Mouse (Mus musculus): ENCODE results near the gene Gm13279. TPM values are rescaled to one million over a fixed set of nuclear protein-coding genes. Genes with fewer than 3 reads are reported as not detected.

Gm13279 gene
- polyA plus RNA-seq, 1 experiment from 2014 or later: not detected

DNA sequence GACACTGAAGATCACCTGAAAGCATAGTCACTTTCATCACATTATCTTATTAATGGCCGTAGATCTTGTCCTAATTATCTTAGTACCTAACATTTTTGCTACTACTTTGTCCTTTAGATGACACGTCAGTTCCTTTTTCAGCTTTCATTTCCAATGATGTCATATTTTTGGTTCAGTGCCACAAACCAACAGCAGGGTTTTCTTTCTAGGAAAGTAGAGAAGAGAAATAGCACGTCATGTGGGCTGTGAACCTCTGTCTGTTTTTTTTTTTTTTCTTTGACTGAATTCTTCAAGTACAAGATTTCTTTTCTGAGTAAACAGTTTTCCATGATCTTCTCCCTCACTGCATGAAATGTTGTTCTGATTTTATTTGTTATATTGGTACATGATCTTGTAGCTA is 42.9 kb downstream of the Gm13279 start:
- no peak overlapping the region for H3K4me3 ChIP-seq (ENCODE audit: low read depth, low read length)
- no peaks in the 10 kb centered on the region for H3K9me3 ChIP-seq (ENCODE audit: low read depth, low read length)
- WGBS: 50% methylated on average over 3 of the region's 3 CpGs
- no peak for ATAC-seq (ENCODE audit: insufficient read depth)
- no peak for DNase-seq
- H3K4me1 ChIP-seq (ENCODE audit: insufficient read depth): no peaks in the 10 kb centered on the region
- H3K9ac ChIP-seq: no peak overlapping the region
- no peak for TF ChIP-seq CTCF (IDR thresholded peaks at IDR 0.05; ENCODE audit: low read depth)
- H3K27me3 ChIP-seq (ENCODE audit: insufficient read depth, low read length): no peaks in the 10 kb centered on the region
- H3K36me3 ChIP-seq (ENCODE audit: insufficient read depth): no peaks in the 10 kb centered on the region
- no peak overlapping the region for H3K4me2 ChIP-seq
- H3K27ac ChIP-seq (ENCODE audit: low read depth): no peak overlapping the region

DNA sequence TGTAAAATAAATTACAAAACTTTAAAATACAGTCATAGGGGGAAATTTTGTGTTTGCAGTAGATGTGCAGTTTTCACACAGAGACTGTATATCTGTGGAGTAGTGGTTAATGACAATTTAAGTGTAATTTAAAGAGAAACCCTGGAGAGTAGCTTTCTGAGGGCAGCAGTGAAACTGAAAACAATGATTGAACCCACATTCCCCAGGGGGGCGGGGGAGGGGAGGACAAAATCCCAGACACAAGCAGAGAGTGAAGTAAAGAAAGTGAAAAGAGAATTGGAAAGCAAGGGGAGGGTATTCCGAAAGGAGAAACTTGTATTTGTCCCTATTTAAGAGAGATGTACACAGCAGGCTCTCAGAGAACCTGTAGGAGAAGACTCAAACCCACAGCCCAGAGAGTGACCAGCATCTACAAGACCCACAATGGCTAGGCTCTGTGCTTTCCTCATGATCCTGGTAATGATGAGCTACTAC is 44.3 kb downstream of the Gm13279 start, which contains the start of gene Ifna4:
Gene Ifna4 (plus strand): TSS at position 424 of the 474 bp plus-strand sequence.
- no peaks in the 10 kb centered on the region for H3K9me3 ChIP-seq (ENCODE audit: low read depth, low read length)
- 41% methylated on average over 2 of the region's 2 CpGs for WGBS
- TF ChIP-seq CTCF (IDR thresholded peaks at IDR 0.05; ENCODE audit: low read depth): no peak

DNA sequence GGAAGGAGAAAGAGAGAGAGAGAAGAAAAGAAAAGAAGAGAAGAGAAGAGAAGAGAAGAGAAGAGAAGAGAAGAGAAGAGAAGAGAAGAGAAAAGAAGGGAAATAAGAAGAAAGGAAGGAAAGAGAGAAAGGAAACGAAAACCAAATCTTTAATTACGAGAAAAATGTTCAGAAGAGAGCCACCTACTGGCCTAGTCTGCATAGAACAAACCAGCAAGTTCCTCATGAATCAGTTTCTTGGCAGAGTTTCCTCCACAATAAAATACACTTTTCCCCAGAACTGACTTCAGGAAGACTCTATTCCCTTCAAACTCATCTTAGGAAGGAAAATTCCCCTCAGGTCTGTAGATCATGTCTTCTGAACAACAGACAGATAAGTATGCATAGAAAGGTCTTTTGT is 48.1 kb downstream of the Gm13279 start:
- 34% methylated on average over 2 of the region's 2 CpGs for WGBS
- no peak for DNase-seq
- Histone ChIP-seq H3K27me3 (ENCODE audit: insufficient read depth, low read length) (no peaks in the 10 kb centered on the region), H3K4me2 (no peak overlapping the region), H3K4me3 (ENCODE audit: low read depth, low read length) (no peak overlapping the region), H3K36me3 (ENCODE audit: insufficient read depth) (no peaks in the 10 kb centered on the region), H3K27ac (ENCODE audit: low read depth) (no peak overlapping the region), H3K9ac (no peak overlapping the region), H3K9me3 (ENCODE audit: low read depth, low read length) (no peaks in the 10 kb centered on the region), H3K4me1 (ENCODE audit: insufficient read depth) (no peaks in the 10 kb centered on the region)
- TF ChIP-seq CTCF (IDR thresholded peaks at IDR 0.05; ENCODE audit: low read depth): no peak
- ATAC-seq (ENCODE audit: insufficient read depth): no peak

More for the DNA sequence above, 44.3 kb downstream of the Gm13279 start, which contains the start of gene Ifna4:
- Histone ChIP-seq H3K4me2 (no peak within 1 kb of the TSS), H3K27ac (ENCODE audit: low read depth) (no peak within 1 kb of the TSS), H3K27me3 (ENCODE audit: insufficient read depth, low read length) (no peaks in the 10 kb centered on the region), H3K4me3 (ENCODE audit: low read depth, low read length) (no peak within 1 kb of the TSS), H3K4me1 (ENCODE audit: insufficient read depth) (no peaks in the 10 kb centered on the region), H3K9ac (no peak within 1 kb of the TSS), H3K36me3 (ENCODE audit: insufficient read depth) (no peaks in the 10 kb centered on the region)
- DNase-seq (no peak), ATAC-seq (ENCODE audit: insufficient read depth) (no peak)

Other genes with a start within 250 kb of the Gm13279 start
- gene Ifna15, start 239.2 kb upstream of the Gm13279 start, polyA plus RNA-seq (2014; fragmentation: Nextera tagmentation; extraction: Ambion mirVana): not detected in 2 replicates
- not detected in 2 replicates for gene Ifna14, start 225.6 kb upstream of the Gm13279 start, polyA plus RNA-seq (2014; fragmentation: Nextera tagmentation; extraction: Ambion mirVana)
- not detected in 2 replicates for gene Ifna9, start 205.0 kb upstream of the Gm13279 start, polyA plus RNA-seq (2014; fragmentation: Nextera tagmentation; extraction: Ambion mirVana)
- not detected in 2 replicates for gene Ifna12, start 194.0 kb upstream of the Gm13279 start, polyA plus RNA-seq (2014; fragmentation: Nextera tagmentation; extraction: Ambion mirVana)
- gene C87499, start 163.0 kb upstream of the Gm13279 start, polyA plus RNA-seq (2014; fragmentation: Nextera tagmentation; extraction: Ambion mirVana): not detected in 2 replicates
- not detected in 2 replicates for gene Ifna13, start 152.9 kb upstream of the Gm13279 start, polyA plus RNA-seq (2014; fragmentation: Nextera tagmentation; extraction: Ambion mirVana)
- not detected in 2 replicates for gene Ifna16, start 120.5 kb upstream of the Gm13279 start, polyA plus RNA-seq (2014; fragmentation: Nextera tagmentation; extraction: Ambion mirVana)
- not detected in 2 replicates for gene Ifna2, start 113.5 kb upstream of the Gm13279 start, polyA plus RNA-seq (2014; fragmentation: Nextera tagmentation; extraction: Ambion mirVana)
- gene Ifnab, start 106.0 kb upstream of the Gm13279 start, polyA plus RNA-seq (2014; fragmentation: Nextera tagmentation; extraction: Ambion mirVana): not detected in 2 replicates
- gene Gm26566, start 75.6 kb upstream of the Gm13279 start, polyA plus RNA-seq (2014; fragmentation: Nextera tagmentation; extraction: Ambion mirVana): 1.1 TPM in 2 replicates
- gene Klhl9, start 74.9 kb upstream of the Gm13279 start, polyA plus RNA-seq (2014; fragmentation: Nextera tagmentation; extraction: Ambion mirVana): 117 TPM in 2 replicates
- not detected in 2 replicates for gene Gm13271, start 42.5 kb upstream of the Gm13279 start, polyA plus RNA-seq (2014; fragmentation: Nextera tagmentation; extraction: Ambion mirVana)
- 0.27 and 0.33 TPM in 2 replicates for gene Gm13283, start 37.3 kb upstream of the Gm13279 start, polyA plus RNA-seq (2014; fragmentation: Nextera tagmentation; extraction: Ambion mirVana)
- 0.60 TPM in 1 of 2 replicates, not detected in the other for gene Gm13290, start 23.6 kb upstream of the Gm13279 start, polyA plus RNA-seq (2014; fragmentation: Nextera tagmentation; extraction: Ambion mirVana)
- gene Gm13289, start 20.5 kb upstream of the Gm13279 start, polyA plus RNA-seq (2014; fragmentation: Nextera tagmentation; extraction: Ambion mirVana): not detected in 2 replicates
- gene Gm13272, start 17.5 kb upstream of the Gm13279 start, polyA plus RNA-seq (2014; fragmentation: Nextera tagmentation; extraction: Ambion mirVana): not detected in 2 replicates
- 0.14 and 0.26 TPM in 2 replicates for gene Ifnz, start 15.3 kb upstream of the Gm13279 start, polyA plus RNA-seq (2014; fragmentation: Nextera tagmentation; extraction: Ambion mirVana)
- not detected in 2 replicates for gene Gm13276, start 11.7 kb upstream of the Gm13279 start, polyA plus RNA-seq (2014; fragmentation: Nextera tagmentation; extraction: Ambion mirVana)
- not detected in 2 replicates for gene Gm13277, start 8.8 kb upstream of the Gm13279 start, polyA plus RNA-seq (2014; fragmentation: Nextera tagmentation; extraction: Ambion mirVana)
- not detected in 2 replicates for gene Gm13278, start 5.8 kb upstream of the Gm13279 start, polyA plus RNA-seq (2014; fragmentation: Nextera tagmentation; extraction: Ambion mirVana)
- gene Gm13275, start 2.9 kb upstream of the Gm13279 start, polyA plus RNA-seq (2014; fragmentation: Nextera tagmentation; extraction: Ambion mirVana): not detected in 2 replicates
- 1.2 and 1.7 TPM in 2 replicates for gene Gm13285, start 2.3 kb downstream of the Gm13279 start, polyA plus RNA-seq (2014; fragmentation: Nextera tagmentation; extraction: Ambion mirVana)
- gene Gm13287, start 5.9 kb downstream of the Gm13279 start, polyA plus RNA-seq (2014; fragmentation: Nextera tagmentation; extraction: Ambion mirVana): not detected in 2 replicates
- 0.09 TPM in 1 of 2 replicates, not detected in the other for gene Gm13288, start 8.1 kb downstream of the Gm13279 start, polyA plus RNA-seq (2014; fragmentation: Nextera tagmentation; extraction: Ambion mirVana)
- not detected in 2 replicates for gene Ifna7, start 18.8 kb downstream of the Gm13279 start, polyA plus RNA-seq (2014; fragmentation: Nextera tagmentation; extraction: Ambion mirVana)
- gene Ifna11, start 22.6 kb downstream of the Gm13279 start, polyA plus RNA-seq (2014; fragmentation: Nextera tagmentation; extraction: Ambion mirVana): not detected in 2 replicates
- gene Ifna6, start 30.0 kb downstream of the Gm13279 start, polyA plus RNA-seq (2014; fragmentation: Nextera tagmentation; extraction: Ambion mirVana): not detected in 2 replicates
- gene Ifna5, start 38.1 kb downstream of the Gm13279 start, polyA plus RNA-seq (2014; fragmentation: Nextera tagmentation; extraction: Ambion mirVana): not detected in 2 replicates
- not detected in 2 replicates for gene Ifna4, start 44.5 kb downstream of the Gm13279 start, polyA plus RNA-seq (2014; fragmentation: Nextera tagmentation; extraction: Ambion mirVana)
- not detected in 2 replicates for gene Ifna1, start 52.7 kb downstream of the Gm13279 start, polyA plus RNA-seq (2014; fragmentation: Nextera tagmentation; extraction: Ambion mirVana)
- gene Ifne, start 82.8 kb downstream of the Gm13279 start, polyA plus RNA-seq (2014; fragmentation: Nextera tagmentation; extraction: Ambion mirVana): not detected in 2 replicates

All from lung, embryonic 14.5 days (tissue).